Mouse (Mus musculus) frontal cortex, postnatal 10 days (tissue): ENCODE data around the gene Gm14322.
A peak's percentile ranks its signal among the peaks of the same experiment; 100 is the strongest.
"Not testable (repeated sequence)": the region's sequence is repeated elsewhere in the genome, so short reads cannot be mapped to it uniquely, and the experiment has no call there.

ENCODE experiments used
- DNase-seq, 2 experiments: peaks; one replicate each; pipeline ENCODE4 v3.0.0; 2022; ENCODE audit warnings: low spot score in 2 of 2, mixed read lengths in 1 of 2

Gm14322 gene

GRCm38 (mm10) chr2:177758941-177759558 lies at the start of gene Gm14322:
Gene Gm14322 (plus strand): TSS chr2:177759288.
- peak; percentile 22 to 62 for DNase-seq

GRCm38 (mm10) chr2:177741487-177741886 lies 17.6 kb upstream of the Gm14322 start:
- not testable (repeated sequence) for DNase-seq

- DNase-seq, result not testable (repeated sequence)
Measured at GRCm38 (mm10) chr2:177787351-177787750, 28.3 kb downstream of the Gm14322 start.

DNA sequence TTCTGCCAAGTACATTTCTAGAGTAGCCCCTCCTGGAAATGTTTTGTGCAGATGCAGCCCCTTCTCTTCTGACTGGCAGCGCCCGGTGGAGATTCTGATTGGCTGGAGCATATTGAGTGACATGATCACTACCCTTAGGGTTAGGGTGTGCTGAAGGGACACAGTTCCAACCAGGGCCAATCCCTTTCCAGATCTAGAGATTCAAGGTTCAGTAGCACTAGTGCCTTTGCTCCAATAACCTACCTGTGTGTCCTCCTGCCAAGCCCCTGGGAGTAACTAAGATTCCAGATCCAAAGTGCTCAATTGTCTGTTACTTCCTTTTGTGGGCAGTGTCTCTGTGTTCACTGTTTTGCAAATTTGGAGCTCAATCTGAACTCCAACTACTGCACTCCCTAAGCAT lies 47.1 kb downstream of the Gm14322 start:
- DNase-seq, result not testable (repeated sequence)
